Mouse (Mus musculus) kidney, embryonic 16.5 days (tissue): Measurements from ENCODE around the gene Cntn5. TPM values are rescaled to one million over a fixed set of nuclear protein-coding genes. Genes with fewer than 3 reads are reported as not detected.

Experiments used
- ATAC-seq: fragments of 200-750 bp; cut with Nextera tagmentation; 2 replicates; pipeline ENCODE4 v1.8.0; 2017; ENCODE audit warnings: moderate TSS enrichment; ENCODE audit not compliant: low FRiP score, low TSS enrichment
- H3K27ac ChIP-seq: fragments of 300-500 bp; sonication (generic); 2 replicates; pipeline ENCODE4 v1.5.1; 2014; ENCODE audit warnings: low read length
- H3K27me3 ChIP-seq: fragments of 300-500 bp; sonication (generic); 2 replicates; pipeline ENCODE4 v1.6.1; 2014; ENCODE audit warnings: low read length, control low read depth, mixed read lengths; ENCODE audit not compliant: insufficient read depth
- H3K36me3 ChIP-seq: fragments of 300-500 bp; sonication (generic); 2 replicates; pipeline ENCODE4 v1.6.1; 2014; ENCODE audit warnings: low read length, control low read depth, mixed read lengths; ENCODE audit not compliant: insufficient read depth
- H3K4me1 ChIP-seq: fragments of 300-500 bp; sonication (generic); 2 replicates; pipeline ENCODE4 v1.6.1; 2014; ENCODE audit warnings: low read length, control low read depth, mixed read lengths; ENCODE audit not compliant: insufficient read depth
- H3K4me2 ChIP-seq: fragments of 300-500 bp; sonication (generic); replicated peaks from 2 replicates; pipeline ENCODE4 v1.6.1; 2014; ENCODE audit warnings: low read depth, low read length
- H3K4me3 ChIP-seq: fragments of 300-500 bp; sonication (generic); 2 replicates; pipeline ENCODE4 v1.5.1; 2014; ENCODE audit warnings: mild to moderate bottlenecking, low read length
- H3K9ac ChIP-seq: fragments of 300-500 bp; sonication (generic); replicated peaks from 2 replicates; pipeline ENCODE4 v1.6.1; 2014; ENCODE audit warnings: low read length
- H3K9me3 ChIP-seq: fragments of 300-500 bp; sonication (generic); 2 replicates; pipeline ENCODE4 v1.6.1; 2016; ENCODE audit warnings: low read length, control low read depth
- WGBS: fragments of 180-500 bp; shearing (Covaris S2); extraction: QIAGEN DNeasy Blood & Tissue Kit; methylation state at CpG from one replicate; pipeline ENCODE4 v1.1.7; 2014; 5-methylcytosine and 5-hydroxymethylcytosine counted together
- polyA plus RNA-seq: library from polyadenylated mRNA; unstranded; fragments of >200 nt; fragmentation: Nextera tagmentation; extraction: Ambion mirVana; gene quantifications from 2 replicates; pipeline ENCODE4 v1.2.1, GENCODE M21; 2015

The Cntn5 gene
- polyA plus RNA-seq, 1 experiment from 2014 or later, result 0.31 TPM

- H3K4me2 ChIP-seq, result no peak overlapping the region
- no peak overlapping the region for H3K27ac ChIP-seq
- H3K9me3 ChIP-seq, result no peaks in the 10 kb centered on the region
- no peak overlapping the region for H3K4me3 ChIP-seq
- no peak for ATAC-seq
- no peaks in the 10 kb centered on the region for H3K4me1 ChIP-seq
- 54% methylated on average over 2 of the region's 2 CpGs for WGBS
- no peak overlapping the region for H3K9ac ChIP-seq
- H3K36me3 ChIP-seq, result no peaks in the 10 kb centered on the region
- H3K27me3 ChIP-seq, result no peaks in the 10 kb centered on the region
These were observed 1074.3 kb downstream of the Cntn5 start for GRCm38 (mm10) chr9:9830231-9830630.

GRCm38 (mm10) chr9:9819963-9820362 is 1084.6 kb downstream of the Cntn5 start:
- Histone ChIP-seq H3K9me3 (no peaks in the 10 kb centered on the region), H3K27ac (no peak overlapping the region), H3K27me3 (no peaks in the 10 kb centered on the region), H3K9ac (no peak overlapping the region), H3K4me3 (no peak overlapping the region), H3K4me2 (no peak overlapping the region), H3K4me1 (no peaks in the 10 kb centered on the region), H3K36me3 (no peaks in the 10 kb centered on the region)
- no peak for ATAC-seq
- 80% methylated on average over 1 of the region's 1 CpGs for WGBS

- Histone ChIP-seq H3K4me1 (no peaks in the 10 kb centered on the region), H3K27ac (no peak overlapping the region), H3K36me3 (no peaks in the 10 kb centered on the region), H3K27me3 (no peaks in the 10 kb centered on the region), H3K4me2 (no peak overlapping the region), H3K9me3 (no peaks in the 10 kb centered on the region), H3K9ac (no peak overlapping the region), H3K4me3 (no peak overlapping the region)
- no peak for ATAC-seq
- 56% methylated on average over 2 of the region's 2 CpGs for WGBS
These were observed 1087.1 kb downstream of the Cntn5 start for GRCm38 (mm10) chr9:9817477-9817876.

- no peak for ATAC-seq
- no peak overlapping the region for H3K4me3 ChIP-seq
- no peak overlapping the region for H3K27ac ChIP-seq
- no peaks in the 10 kb centered on the region for H3K4me1 ChIP-seq
- H3K36me3 ChIP-seq, result no peaks in the 10 kb centered on the region
- 81% methylated on average over 2 of the region's 2 CpGs for WGBS
- H3K9ac ChIP-seq, result no peak overlapping the region
- no peaks in the 10 kb centered on the region for H3K27me3 ChIP-seq
- H3K4me2 ChIP-seq, result no peak overlapping the region
- no peaks in the 10 kb centered on the region for H3K9me3 ChIP-seq
These were observed 1105.0 kb downstream of the Cntn5 start for GRCm38 (mm10) chr9:9799546-9799945.

GRCm38 (mm10) chr9:9783680-9784079 is 1120.9 kb downstream of the Cntn5 start:
- Histone ChIP-seq H3K9ac (no peak overlapping the region), H3K4me2 (no peak overlapping the region), H3K27ac (no peak overlapping the region), H3K27me3 (no peaks in the 10 kb centered on the region), H3K4me3 (no peak overlapping the region), H3K36me3 (no peaks in the 10 kb centered on the region), H3K9me3 (no peaks in the 10 kb centered on the region), H3K4me1 (no peaks in the 10 kb centered on the region)
- ATAC-seq, result no peak
- 66% methylated on average over 3 of the region's 3 CpGs for WGBS

- H3K9ac ChIP-seq, result no peak overlapping the region
- no peaks in the 10 kb centered on the region for H3K4me1 ChIP-seq
- ATAC-seq, result no peak
- 56% methylated on average over 9 of the region's 9 CpGs for WGBS
- H3K27ac ChIP-seq, result no peak overlapping the region
- H3K27me3 ChIP-seq, result no peaks in the 10 kb centered on the region
- no peak overlapping the region for H3K4me3 ChIP-seq
- H3K36me3 ChIP-seq, result no peaks in the 10 kb centered on the region
- H3K4me2 ChIP-seq, result no peak overlapping the region
- no peaks in the 10 kb centered on the region for H3K9me3 ChIP-seq
These were observed 1123.3 kb downstream of the Cntn5 start for GRCm38 (mm10) chr9:9781157-9781884.

- Histone ChIP-seq H3K4me3 (no peak overlapping the region), H3K4me1 (no peaks in the 10 kb centered on the region), H3K9me3 (no peaks in the 10 kb centered on the region), H3K4me2 (no peak overlapping the region), H3K36me3 (no peaks in the 10 kb centered on the region), H3K27ac (no peak overlapping the region), H3K9ac (no peak overlapping the region), H3K27me3 (no peaks in the 10 kb centered on the region)
- WGBS, result 50% methylated on average over 3 of the region's 3 CpGs
- ATAC-seq, result no peak
These were observed 1124.9 kb downstream of the Cntn5 start for GRCm38 (mm10) chr9:9779646-9780045.

- H3K9ac ChIP-seq, result no peak overlapping the region
- no peaks in the 10 kb centered on the region for H3K9me3 ChIP-seq
- H3K36me3 ChIP-seq, result no peaks in the 10 kb centered on the region
- no peak overlapping the region for H3K27ac ChIP-seq
- H3K4me3 ChIP-seq, result no peak overlapping the region
- no peaks in the 10 kb centered on the region for H3K27me3 ChIP-seq
- no peak for ATAC-seq
- no peak overlapping the region for H3K4me2 ChIP-seq
- H3K4me1 ChIP-seq, result no peaks in the 10 kb centered on the region
- 78% methylated on average over 2 of the region's 2 CpGs for WGBS
These were observed 1133.8 kb downstream of the Cntn5 start for GRCm38 (mm10) chr9:9770777-9771176.

GRCm38 (mm10) chr9:9769659-9770058 is 1134.9 kb downstream of the Cntn5 start:
- no peaks in the 10 kb centered on the region for H3K4me1 ChIP-seq
- no peaks in the 10 kb centered on the region for H3K9me3 ChIP-seq
- H3K27me3 ChIP-seq, result no peaks in the 10 kb centered on the region
- no peaks in the 10 kb centered on the region for H3K36me3 ChIP-seq
- H3K27ac ChIP-seq, result no peak overlapping the region
- H3K9ac ChIP-seq, result no peak overlapping the region
- no peak overlapping the region for H3K4me2 ChIP-seq
- no peak for ATAC-seq
- no peak overlapping the region for H3K4me3 ChIP-seq

GRCm38 (mm10) chr9:9718145-9718544 is 1186.4 kb downstream of the Cntn5 start:
- H3K27me3 ChIP-seq, result no peaks in the 10 kb centered on the region
- no peaks in the 10 kb centered on the region for H3K36me3 ChIP-seq
- no peak overlapping the region for H3K27ac ChIP-seq
- WGBS, result 60% methylated on average over 1 of the region's 1 CpGs
- H3K4me3 ChIP-seq, result no peak overlapping the region
- no peak; the same call in 1 of the 2 replicates for ATAC-seq
- H3K4me1 ChIP-seq, result no peaks in the 10 kb centered on the region
- no peak overlapping the region for H3K4me2 ChIP-seq
- no peak overlapping the region for H3K9ac ChIP-seq
- H3K9me3 ChIP-seq, result no peaks in the 10 kb centered on the region
